Mouse (Mus musculus) gastrocnemius, adult 8-10 months (tissue): ENCODE measurements around the gene Serpina3f. TPM values are rescaled to one million over a fixed set of nuclear protein-coding genes. Genes with fewer than 3 reads are reported as not detected.
A peak's percentile ranks its signal among the peaks of the same experiment; 100 is the strongest.
"Not testable (repeated sequence)": the region's sequence is repeated elsewhere in the genome, so short reads cannot be mapped to it uniquely, and the experiment has no call there.

Experiments
- DNase-seq, 2 experiments: peaks; one replicate each; pipeline ENCODE4 v3.0.0; 2022; ENCODE audit warnings: low spot score in 2 of 2
- total RNA-seq, 4 experiments: library from RNA; stranded (reverse); gene quantifications; 2 replicates each; pipeline ENCODE4 v1.2.4; 2022

Gene Serpina3f
- not detected for total RNA-seq

DNA sequence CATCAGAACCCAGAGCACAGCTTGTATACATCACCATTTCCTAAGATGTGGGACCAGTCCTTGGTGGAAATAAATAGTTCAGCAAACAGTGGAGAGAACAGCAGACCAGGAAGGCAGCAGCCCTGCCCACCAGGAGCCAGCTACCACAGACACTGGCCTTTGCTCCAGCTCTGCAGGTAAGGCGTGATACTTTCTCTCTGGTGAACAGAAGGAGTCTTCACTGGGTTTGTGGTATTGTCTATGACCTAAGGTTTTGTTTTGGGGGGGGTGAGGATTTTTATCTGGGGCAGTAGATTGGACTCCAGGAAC is at the start of gene Serpina3f:
Gene Serpina3f (plus strand): TSS at position 100 of the 309 bp plus-strand sequence.
- no peak for DNase-seq

DNA sequence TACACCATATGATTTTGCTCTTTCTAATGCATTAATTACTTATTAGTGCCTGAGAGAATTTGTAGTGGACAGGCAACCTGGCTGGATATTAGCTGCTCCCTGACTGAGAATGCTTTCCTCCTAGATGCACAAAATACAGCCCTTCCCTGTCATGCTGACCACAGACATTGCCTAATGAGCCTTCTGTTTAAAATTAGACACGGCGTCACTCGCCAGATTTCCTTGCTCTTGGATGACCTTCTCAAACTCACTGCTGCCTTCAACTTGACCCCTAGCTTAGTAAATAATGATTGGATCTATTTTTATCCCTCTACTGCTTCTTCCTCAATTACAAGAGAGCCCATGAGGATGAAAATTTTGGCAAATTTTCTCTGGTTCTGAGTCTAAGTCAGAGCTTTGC is 39.6 kb upstream of the Serpina3f start:
- DNase-seq: peak; percentile 17 to 27

- no peak for DNase-seq
Observed at GRCm38 (mm10) chr12:104175636-104176035, 38.7 kb upstream of the Serpina3f start.

DNA sequence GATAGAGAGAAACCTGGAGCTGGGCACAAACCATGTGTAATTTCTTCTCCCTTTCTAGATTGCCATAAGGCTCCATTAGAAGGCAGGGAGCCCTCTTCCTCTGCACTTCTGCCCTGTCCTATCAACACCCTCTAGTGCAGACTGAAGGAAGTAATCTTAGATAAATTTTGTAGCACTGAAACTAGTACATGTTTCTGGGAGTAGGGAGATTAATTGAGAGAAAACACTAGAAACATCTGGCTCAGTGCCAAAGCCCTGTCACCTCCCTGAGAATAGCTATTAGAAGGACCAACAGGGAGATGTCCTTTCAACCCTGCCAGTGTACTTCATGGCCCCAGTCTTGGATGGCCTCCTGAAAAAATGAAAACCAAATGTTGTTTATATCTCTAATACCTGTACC is 35.8 kb upstream of the Serpina3f start:
- DNase-seq: no peak

DNA sequence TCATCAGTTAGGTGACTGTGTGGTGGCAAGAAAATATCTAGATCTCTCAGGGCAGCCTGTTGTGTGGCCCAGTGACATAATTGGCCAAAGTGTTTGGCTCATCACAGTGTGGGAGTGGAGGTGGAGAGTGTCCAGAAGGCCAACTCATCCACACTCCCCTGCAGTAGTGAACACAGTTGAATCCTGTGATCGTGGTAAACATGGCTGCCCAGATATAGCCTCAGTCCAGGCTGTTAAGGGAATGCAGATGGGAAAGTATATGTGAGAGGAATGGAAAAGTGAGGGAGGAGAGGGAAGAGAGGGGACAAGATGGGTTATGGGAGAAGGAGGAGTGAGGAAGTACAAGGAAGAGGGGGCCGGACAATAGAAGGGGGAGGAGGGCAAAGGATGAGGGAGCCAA is 35.4 kb upstream of the Serpina3f start:
- no peak for DNase-seq

DNA sequence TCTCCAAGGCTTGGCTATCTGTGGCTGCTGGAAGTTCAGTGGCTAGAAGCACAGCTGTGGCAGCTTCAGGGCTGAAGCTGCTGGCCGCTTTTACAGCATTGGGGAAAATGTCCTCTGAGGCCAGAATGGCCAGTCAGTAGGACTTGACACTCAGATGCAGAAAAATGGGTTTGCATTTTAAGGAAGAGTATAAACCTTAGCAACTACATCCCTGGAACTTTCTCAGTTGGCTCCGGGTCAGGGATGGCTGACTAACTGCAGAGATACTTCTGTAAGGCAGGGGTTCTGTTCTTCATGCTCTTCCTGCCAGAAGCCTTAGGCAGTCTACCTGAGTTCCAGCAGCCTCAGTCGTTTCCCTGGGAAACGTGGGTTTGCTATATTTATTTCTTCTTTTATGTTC is 29.3 kb upstream of the Serpina3f start:
- DNase-seq: no peak

GRCm38 (mm10) chr12:104186041-104186581 is 28.2 kb upstream of the Serpina3f start:
- no peak for DNase-seq

DNA sequence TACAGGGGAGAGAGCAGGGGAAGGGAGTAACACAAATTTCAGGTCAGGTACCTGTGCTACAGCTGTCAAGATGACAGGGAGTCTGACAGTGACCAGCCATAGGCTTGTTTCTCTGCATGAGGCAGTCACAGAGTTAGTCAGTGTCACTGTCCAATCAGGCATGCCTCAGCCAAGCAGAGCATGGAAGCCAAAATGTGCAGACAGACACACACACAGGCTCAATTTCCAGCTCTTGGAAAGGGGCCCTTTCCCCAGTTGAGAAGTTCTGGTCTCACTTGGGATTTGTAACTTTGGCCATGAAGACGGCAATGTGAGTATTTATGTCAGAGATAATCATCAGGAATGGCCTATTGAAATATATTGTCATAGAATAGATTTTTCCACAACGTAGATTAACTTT is 25.1 kb upstream of the Serpina3f start:
- no peak for DNase-seq

GRCm38 (mm10) chr12:104190852-104191251 is 23.5 kb upstream of the Serpina3f start:
- DNase-seq: no peak

- no peak for DNase-seq
Observed at GRCm38 (mm10) chr12:104209149-104209548, 5.2 kb upstream of the Serpina3f start.

GRCm38 (mm10) chr12:104209802-104210201 is 4.5 kb upstream of the Serpina3f start:
- no peak for DNase-seq

DNA sequence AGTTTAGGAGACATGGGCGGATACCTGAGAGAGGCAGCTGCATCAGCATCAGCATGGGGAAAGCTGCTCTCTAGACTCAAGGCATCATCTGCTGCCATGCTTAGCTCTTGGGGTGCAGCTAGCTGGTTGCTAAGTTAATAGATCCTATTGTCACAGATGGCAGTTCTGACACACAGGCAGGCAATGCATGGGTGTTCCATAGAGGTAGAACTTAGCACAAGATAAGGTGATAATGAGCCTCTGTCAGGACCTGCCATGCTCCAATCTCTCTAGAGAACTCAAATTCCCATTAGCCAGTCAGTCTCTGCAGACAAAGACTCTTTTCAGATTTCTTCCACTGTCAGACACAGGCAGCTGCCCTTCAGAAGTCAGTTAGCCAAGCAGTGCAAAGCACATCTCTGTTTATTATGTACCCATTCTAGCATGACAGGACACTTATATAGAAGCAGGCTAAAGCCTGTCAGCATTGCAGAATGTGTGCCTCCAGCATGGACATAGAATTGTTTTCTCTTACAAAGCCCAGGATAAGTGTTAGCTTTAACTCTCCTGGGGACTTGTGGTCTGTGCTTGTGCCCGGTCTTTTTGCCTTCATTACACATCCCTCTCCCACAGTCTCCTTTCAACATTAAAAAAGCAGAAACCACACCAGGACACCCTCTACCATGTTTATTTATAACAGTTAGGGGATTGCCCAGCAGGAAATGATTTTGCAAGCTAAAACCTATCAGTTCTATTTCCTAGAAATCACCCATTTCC is 477 bp upstream of the Serpina3f start:
- DNase-seq: no peak

DNA sequence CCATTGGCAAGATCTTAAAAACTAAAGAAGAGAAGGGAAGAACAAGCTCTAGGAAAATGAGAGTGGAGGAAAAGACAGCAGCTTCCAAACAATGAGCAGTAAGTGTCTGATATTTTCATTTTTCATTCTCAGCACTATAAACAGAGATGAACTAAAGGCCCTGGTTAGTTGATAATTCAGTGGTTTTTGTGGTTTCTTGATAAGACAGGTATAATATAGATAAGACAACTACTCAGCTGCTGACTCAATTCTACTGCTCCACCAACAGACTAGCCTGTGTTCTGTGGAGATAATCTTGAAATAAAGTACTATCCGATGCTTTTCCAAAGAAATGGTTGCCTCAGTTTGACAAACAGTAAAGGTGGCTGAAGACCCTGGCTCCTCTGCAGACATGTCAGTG is 905 bp downstream of the Serpina3f start:
- DNase-seq: no peak

- DNase-seq: no peak
Observed at GRCm38 (mm10) chr12:104221616-104222015, 7.3 kb downstream of the Serpina3f start.

DNA sequence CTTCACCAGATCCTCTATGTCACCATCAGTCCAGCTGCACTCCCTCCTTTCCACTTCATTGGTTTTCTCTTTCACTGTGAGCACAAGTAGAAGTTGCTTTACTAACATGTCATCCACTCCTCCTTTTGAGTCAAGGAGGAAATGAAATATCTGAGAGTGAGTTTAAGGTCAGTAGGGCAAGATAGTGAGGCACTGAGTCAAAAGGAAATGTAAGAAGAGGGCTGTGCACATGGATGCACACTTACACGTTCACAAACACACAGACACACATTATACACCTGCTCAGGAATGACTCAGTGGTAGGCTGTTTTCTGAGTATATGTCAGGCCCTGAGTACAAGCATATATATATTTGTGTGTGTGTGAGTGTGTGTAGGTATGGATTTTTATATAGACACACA is 9.3 kb downstream of the Serpina3f start:
- DNase-seq: no peak

DNA sequence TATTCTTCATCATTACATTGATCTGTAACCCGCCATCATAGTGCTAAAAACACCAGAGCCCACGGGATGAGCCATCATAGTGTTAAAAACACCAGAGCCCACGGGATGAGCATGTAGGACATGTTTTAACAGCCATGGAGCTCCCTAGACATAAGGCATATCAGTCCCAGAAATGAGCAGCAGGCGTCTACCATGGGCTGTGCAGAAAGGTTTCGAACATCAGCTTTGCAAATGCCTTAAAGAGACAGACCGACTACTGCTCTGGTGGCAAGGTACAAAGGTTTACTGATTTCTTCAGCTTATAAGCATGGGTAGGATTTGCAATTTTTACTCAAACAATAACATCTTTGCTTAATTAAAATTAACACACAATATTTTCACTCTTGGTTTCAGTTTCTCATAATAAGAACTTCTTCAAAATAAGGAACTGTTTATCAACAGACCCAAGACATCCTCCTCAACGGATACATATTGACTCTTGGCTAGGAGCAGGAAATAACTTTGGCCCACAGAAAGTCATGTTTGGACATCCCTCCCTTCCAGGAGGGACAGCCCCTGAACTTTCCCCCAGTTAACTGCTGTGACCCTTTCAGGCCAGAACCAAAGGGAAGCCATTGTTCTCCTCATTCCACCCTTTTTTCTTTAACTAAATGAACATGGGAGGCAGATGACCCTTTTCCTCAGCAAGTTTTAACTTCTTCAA is 10.4 kb downstream of the Serpina3f start:
- no peak for DNase-seq

GRCm38 (mm10) chr12:104230762-104231161 is 16.4 kb downstream of the Serpina3f start:
- no peak for DNase-seq

DNA sequence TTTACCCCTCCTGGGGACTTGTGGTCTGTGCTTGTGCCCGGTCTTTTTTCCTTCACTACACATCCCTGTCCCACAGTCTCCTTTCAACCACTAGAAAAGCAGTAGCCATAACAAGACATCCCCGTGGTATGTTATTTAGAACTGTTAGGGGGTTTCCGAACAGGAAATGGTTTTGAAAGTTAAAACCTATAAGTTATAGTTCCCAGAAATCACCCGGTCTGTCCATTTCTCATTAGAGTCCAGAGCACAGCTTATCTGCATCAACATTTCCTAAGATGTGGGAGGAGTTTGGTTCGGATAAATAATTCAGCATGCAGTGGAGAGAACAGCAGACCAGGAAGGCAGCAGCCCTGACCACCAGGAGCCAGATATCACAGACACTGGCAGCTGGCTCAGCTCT is 21.6 kb downstream of the Serpina3f start, which contains the start of gene Serpina3g:
Gene Serpina3g (plus strand): TSS at position 331 of the 400 bp plus-strand sequence.
- DNase-seq: no peak

GRCm38 (mm10) chr12:104238048-104238447 is 23.7 kb downstream of the Serpina3f start:
- not testable (repeated sequence) for DNase-seq

DNA sequence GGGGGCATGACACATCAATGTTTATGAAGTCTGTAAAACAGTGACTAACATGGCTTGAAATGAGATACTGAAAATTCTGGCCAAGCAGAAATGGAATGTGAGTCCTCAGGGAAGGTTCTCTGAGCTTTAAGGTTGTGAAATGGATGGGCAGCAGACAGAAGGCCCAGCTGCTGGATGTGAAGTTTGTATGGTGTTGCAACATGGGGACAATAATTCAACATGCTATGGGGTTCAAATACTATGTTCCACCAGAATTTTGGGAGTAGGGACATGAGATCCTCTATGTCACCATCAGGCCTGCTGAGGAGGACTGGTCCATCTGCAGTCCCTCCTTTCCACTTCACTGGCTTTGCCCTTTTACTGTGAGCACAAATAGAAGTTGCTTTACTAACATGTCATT is 29.0 kb downstream of the Serpina3f start:
- no peak for DNase-seq

GRCm38 (mm10) chr12:104245092-104245491 is 30.7 kb downstream of the Serpina3f start:
- no peak for DNase-seq

DNA sequence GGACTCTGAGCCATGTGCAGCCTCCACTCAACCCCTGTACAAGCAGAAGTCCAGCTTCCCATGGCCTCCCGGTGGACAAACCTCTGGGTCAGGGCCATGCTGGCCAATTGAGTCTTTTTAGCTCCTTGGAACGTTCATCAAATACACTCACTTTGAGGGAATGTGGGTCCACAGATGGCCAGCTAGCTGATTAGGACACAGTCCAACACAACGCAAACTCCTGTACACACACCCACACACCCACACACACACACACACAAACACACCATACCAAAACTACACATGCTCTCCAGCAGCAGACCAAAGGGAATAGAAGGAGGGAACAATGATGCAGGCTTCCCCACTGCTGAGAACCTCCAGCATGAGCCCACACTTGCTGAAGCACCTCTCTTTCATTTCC is 31.3 kb downstream of the Serpina3f start:
- peak in 1 of 2 experiments; percentile 5 for DNase-seq

DNA sequence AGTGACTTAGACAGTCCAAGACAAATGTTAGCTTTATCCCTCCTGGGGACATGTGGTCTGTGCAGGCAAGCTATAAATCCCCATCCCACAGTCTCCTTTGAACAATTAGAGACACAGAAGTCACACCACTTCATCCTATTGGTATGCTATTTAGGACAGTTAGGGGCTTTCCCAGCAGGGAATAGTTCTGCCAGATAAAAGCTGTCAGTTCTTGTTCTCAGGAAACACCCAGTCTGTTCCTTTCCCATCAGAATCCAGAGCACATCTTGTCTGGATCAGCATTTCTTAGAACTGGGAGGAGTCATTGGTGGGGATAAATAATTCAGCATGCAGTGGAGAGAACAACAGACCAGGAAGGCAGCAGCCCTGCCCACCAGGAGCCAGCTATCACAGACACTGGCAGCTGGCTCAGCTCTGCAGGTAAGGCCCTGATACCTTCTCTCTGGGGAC is 33.2 kb downstream of the Serpina3f start:
- DNase-seq: no peak
